Mouse (Mus musculus): ENCODE results near the gene Csmd2. TPM values are rescaled to one million over a fixed set of nuclear protein-coding genes. Genes with fewer than 3 reads are reported as not detected.

Gene Csmd2
- polyA plus RNA-seq, 1 experiment = 0.07 TPM

GRCm38 (mm10) chr4:128476249-128476648, 488.6 kb downstream of the Csmd2 start:
- H3K4me1 ChIP-seq (ENCODE audit: control insufficient read depth, insufficient read depth, insufficient read length) = no peaks in the 10 kb centered on the region
- H3K36me3 ChIP-seq (ENCODE audit: control insufficient read depth, insufficient read depth, low read length) = no peaks in the 10 kb centered on the region
- WGBS = 88% methylated on average over 5 of the region's 5 CpGs
- H3K4me3 ChIP-seq (ENCODE audit: extremely low read depth, insufficient read depth, insufficient read length) = no peak overlapping the region
- H3K27me3 ChIP-seq (ENCODE audit: control insufficient read depth, insufficient read depth, low read length) = no peaks in the 10 kb centered on the region
- no peak for TF ChIP-seq CTCF (IDR thresholded peaks at IDR 0.05; ENCODE audit: extremely low read depth, insufficient read depth, insufficient read length, insufficient replicate concordance)
- no peak for TF ChIP-seq POLR2A (IDR thresholded peaks at IDR 0.05; ENCODE audit: low read depth, low read length)
- DNase-seq (ENCODE audit: low read depth in 1 of 2, low spot score in 2 of 2) = no peak
- H3K27ac ChIP-seq (ENCODE audit: insufficient read depth, low read length) = no peak overlapping the region

DNA sequence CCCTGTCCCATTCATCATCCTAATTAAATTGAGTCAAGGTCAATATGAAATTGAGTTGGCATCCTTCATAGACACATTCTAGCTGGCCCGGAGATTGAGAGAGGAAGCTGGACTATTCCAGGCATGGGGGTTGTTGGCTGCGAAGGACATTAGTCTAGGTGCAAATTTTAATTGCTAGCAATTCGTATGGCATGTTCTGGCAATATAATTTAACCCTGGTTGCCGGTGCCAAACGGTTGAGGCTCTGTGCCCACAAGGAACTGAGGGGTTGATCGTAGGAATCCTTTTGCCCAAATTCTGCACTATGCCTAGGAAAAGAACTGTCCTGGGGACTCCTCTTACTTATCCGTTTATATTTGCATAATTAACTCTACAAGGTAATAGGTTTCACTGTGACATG, 496.2 kb downstream of the Csmd2 start:
- TF ChIP-seq POLR2A (IDR thresholded peaks at IDR 0.05; ENCODE audit: low read depth, low read length) (no peak), CTCF (IDR thresholded peaks at IDR 0.05; ENCODE audit: extremely low read depth, insufficient read depth, insufficient read length, insufficient replicate concordance) (no peak)
- Histone ChIP-seq H3K4me3 (ENCODE audit: extremely low read depth, insufficient read depth, insufficient read length) (no peak overlapping the region), H3K27ac (ENCODE audit: insufficient read depth, low read length) (no peak overlapping the region), H3K36me3 (ENCODE audit: control insufficient read depth, insufficient read depth, low read length) (no peaks in the 10 kb centered on the region), H3K4me1 (ENCODE audit: control insufficient read depth, insufficient read depth, insufficient read length) (no peaks in the 10 kb centered on the region), H3K27me3 (ENCODE audit: control insufficient read depth, insufficient read depth, low read length) (no peaks in the 10 kb centered on the region)
- WGBS = 83% methylated on average over 7 of the region's 7 CpGs
- DNase-seq (ENCODE audit: low read depth in 1 of 2, low spot score in 2 of 2) = no peak

DNA sequence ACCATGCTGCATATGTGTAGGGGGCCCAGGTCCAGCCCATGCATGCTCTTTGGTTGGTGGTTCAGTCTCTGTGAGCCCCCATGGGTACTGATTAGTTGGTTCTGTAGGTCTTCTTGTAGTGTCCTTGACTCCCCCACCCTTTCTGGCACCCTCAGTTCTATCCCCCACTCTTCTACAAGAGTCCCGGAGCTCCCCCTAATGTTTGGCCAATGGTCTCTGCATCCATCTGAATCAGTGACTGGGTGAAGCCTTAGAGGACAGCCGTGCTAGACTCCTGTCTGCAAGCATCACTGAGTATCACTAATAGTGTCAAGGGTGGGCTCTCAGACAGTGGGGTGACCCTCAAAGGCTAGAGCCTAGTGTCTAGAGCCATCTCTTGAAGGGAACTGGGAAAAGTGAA, 497.0 kb downstream of the Csmd2 start:
- no peaks in the 10 kb centered on the region for H3K27me3 ChIP-seq (ENCODE audit: control insufficient read depth, insufficient read depth, low read length)
- H3K36me3 ChIP-seq (ENCODE audit: control insufficient read depth, insufficient read depth, low read length) = no peaks in the 10 kb centered on the region
- no peaks in the 10 kb centered on the region for H3K4me1 ChIP-seq (ENCODE audit: control insufficient read depth, insufficient read depth, insufficient read length)
- no peak for DNase-seq (ENCODE audit: low read depth in 1 of 2, low spot score in 2 of 2)
- no peak overlapping the region for H3K27ac ChIP-seq (ENCODE audit: insufficient read depth, low read length)
- H3K4me3 ChIP-seq (ENCODE audit: extremely low read depth, insufficient read depth, insufficient read length) = no peak overlapping the region
- TF ChIP-seq CTCF (IDR thresholded peaks at IDR 0.05; ENCODE audit: extremely low read depth, insufficient read depth, insufficient read length, insufficient replicate concordance) (no peak), POLR2A (IDR thresholded peaks at IDR 0.05; ENCODE audit: low read depth, low read length) (no peak)
- 62% methylated on average over 2 of the region's 2 CpGs for WGBS

DNA sequence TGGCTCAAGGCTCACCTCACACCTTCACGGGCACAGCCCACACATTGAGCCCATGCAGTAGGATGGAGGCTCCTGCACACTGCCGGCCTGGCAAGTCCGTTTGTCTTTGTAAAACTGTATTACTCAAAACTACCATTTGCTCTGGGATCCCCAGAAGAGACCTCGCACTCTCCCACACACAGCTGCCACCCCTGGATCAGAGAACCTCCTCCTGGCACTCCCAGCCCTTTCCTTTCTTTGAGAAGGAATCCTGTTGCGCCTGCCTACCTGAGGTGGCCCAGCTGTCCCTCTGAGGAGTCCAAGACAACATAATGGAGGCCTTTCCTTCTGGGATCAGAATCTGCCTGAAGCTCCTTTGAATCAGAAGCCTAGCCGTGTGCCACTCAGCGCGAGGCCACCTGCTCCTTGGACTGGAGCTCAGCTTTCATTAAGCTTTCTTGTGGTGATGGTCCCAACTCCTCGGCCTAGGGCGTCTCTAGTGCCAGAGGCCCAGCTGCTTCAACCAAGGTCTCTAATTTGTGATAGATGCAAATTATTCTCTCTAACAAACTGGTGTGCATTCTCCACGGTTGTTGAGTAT, 502.0 kb downstream of the Csmd2 start:
- Histone ChIP-seq H3K4me3 (ENCODE audit: extremely low read depth, insufficient read depth, insufficient read length) (no peak overlapping the region), H3K36me3 (ENCODE audit: control insufficient read depth, insufficient read depth, low read length) (no peaks in the 10 kb centered on the region), H3K4me1 (ENCODE audit: control insufficient read depth, insufficient read depth, insufficient read length) (no peaks in the 10 kb centered on the region), H3K27me3 (ENCODE audit: control insufficient read depth, insufficient read depth, low read length) (no peaks in the 10 kb centered on the region), H3K27ac (ENCODE audit: insufficient read depth, low read length) (no peak overlapping the region)
- TF ChIP-seq POLR2A (IDR thresholded peaks at IDR 0.05; ENCODE audit: low read depth, low read length) = no peak
- TF ChIP-seq CTCF (IDR thresholded peaks at IDR 0.05; ENCODE audit: extremely low read depth, insufficient read depth, insufficient read length, insufficient replicate concordance) = no peak
- 86% methylated on average over 11 of the region's 11 CpGs for WGBS
- no peak for DNase-seq (ENCODE audit: low read depth in 1 of 2, low spot score in 2 of 2)

DNA sequence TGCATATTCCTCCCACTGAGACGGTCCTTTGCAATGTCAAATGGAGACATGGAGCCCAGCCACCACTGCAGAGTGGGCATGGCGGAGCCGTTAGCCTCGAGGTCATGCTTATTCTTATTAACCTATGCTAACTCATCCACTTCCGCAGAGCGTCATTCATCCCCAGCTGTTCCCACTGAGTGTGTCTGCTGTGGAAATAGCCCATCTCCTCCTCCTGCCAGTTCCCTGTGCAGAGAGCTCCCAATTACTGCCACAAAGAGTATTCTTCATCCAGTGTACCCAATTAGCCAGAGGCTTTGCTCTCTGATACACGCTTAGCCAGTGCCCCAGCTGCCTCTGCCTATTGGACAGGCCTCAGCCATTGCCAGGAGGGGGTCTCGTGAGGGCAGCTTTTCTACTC, 504.4 kb downstream of the Csmd2 start:
- TF ChIP-seq CTCF (IDR thresholded peaks at IDR 0.05; ENCODE audit: extremely low read depth, insufficient read depth, insufficient read length, insufficient replicate concordance) = no peak
- no peak for TF ChIP-seq POLR2A (IDR thresholded peaks at IDR 0.05; ENCODE audit: low read depth, low read length)
- no peaks in the 10 kb centered on the region for H3K27me3 ChIP-seq (ENCODE audit: control insufficient read depth, insufficient read depth, low read length)

GRCm38 (mm10) chr4:128499980-128500379, 512.3 kb downstream of the Csmd2 start:
- no peak overlapping the region for H3K27ac ChIP-seq (ENCODE audit: insufficient read depth, low read length)
- no peaks in the 10 kb centered on the region for H3K27me3 ChIP-seq (ENCODE audit: control insufficient read depth, insufficient read depth, low read length)
- 72% methylated on average over 2 of the region's 2 CpGs for WGBS
- no peaks in the 10 kb centered on the region for H3K4me1 ChIP-seq (ENCODE audit: control insufficient read depth, insufficient read depth, insufficient read length)
- DNase-seq (ENCODE audit: low read depth in 1 of 2, low spot score in 2 of 2) = no peak
- H3K4me3 ChIP-seq (ENCODE audit: extremely low read depth, insufficient read depth, insufficient read length) = no peak overlapping the region
- TF ChIP-seq CTCF (IDR thresholded peaks at IDR 0.05; ENCODE audit: extremely low read depth, insufficient read depth, insufficient read length, insufficient replicate concordance) = no peak
- no peak for TF ChIP-seq POLR2A (IDR thresholded peaks at IDR 0.05; ENCODE audit: low read depth, low read length)
- H3K36me3 ChIP-seq (ENCODE audit: control insufficient read depth, insufficient read depth, low read length) = no peaks in the 10 kb centered on the region

More for the DNA sequence above, 504.4 kb downstream of the Csmd2 start:
- H3K4me3 ChIP-seq (ENCODE audit: extremely low read depth, insufficient read depth, insufficient read length) = no peak overlapping the region
- no peaks in the 10 kb centered on the region for H3K4me1 ChIP-seq (ENCODE audit: control insufficient read depth, insufficient read depth, insufficient read length)
- WGBS = 85% methylated on average over 8 of the region's 8 CpGs
- no peak for DNase-seq (ENCODE audit: low read depth in 1 of 2, low spot score in 2 of 2)
- H3K27ac ChIP-seq (ENCODE audit: insufficient read depth, low read length) = no peak overlapping the region
- H3K36me3 ChIP-seq (ENCODE audit: control insufficient read depth, insufficient read depth, low read length) = no peaks in the 10 kb centered on the region

DNA sequence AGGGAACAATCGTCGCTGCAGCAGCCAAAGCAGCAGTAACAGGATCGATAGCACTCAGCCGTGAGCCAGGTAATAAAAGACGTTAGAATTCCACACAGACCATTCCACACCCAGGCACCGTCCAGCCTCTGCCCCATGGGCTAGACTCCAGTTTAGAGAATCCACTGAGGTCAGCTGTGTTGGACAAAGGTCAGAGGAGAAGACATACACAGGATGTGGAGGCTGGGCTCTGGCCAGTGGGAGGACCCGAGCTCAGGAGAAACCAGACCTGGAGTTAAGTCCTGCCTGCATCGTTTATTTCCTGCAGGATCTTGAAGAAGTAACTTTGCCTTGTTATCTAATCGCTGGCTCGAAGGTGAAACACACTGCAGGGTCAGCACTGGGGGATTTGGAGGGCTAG, 519.2 kb downstream of the Csmd2 start:
- H3K27ac ChIP-seq (ENCODE audit: insufficient read depth, low read length) = no peak overlapping the region
- 53% methylated on average over 10 of the region's 10 CpGs for WGBS
- no peaks in the 10 kb centered on the region for H3K27me3 ChIP-seq (ENCODE audit: control insufficient read depth, insufficient read depth, low read length)
- no peaks in the 10 kb centered on the region for H3K4me1 ChIP-seq (ENCODE audit: control insufficient read depth, insufficient read depth, insufficient read length)
- H3K36me3 ChIP-seq (ENCODE audit: control insufficient read depth, insufficient read depth, low read length) = no peaks in the 10 kb centered on the region
- DNase-seq (ENCODE audit: low read depth in 1 of 2, low spot score in 2 of 2) = no peak
- H3K4me3 ChIP-seq (ENCODE audit: extremely low read depth, insufficient read depth, insufficient read length) = no peak overlapping the region
- no peak for TF ChIP-seq CTCF (IDR thresholded peaks at IDR 0.05; ENCODE audit: extremely low read depth, insufficient read depth, insufficient read length, insufficient replicate concordance)

Measured in spleen, adult 2 months (tissue).